Mouse (Mus musculus): ENCODE measurements around the gene Rnf25.

DNA sequence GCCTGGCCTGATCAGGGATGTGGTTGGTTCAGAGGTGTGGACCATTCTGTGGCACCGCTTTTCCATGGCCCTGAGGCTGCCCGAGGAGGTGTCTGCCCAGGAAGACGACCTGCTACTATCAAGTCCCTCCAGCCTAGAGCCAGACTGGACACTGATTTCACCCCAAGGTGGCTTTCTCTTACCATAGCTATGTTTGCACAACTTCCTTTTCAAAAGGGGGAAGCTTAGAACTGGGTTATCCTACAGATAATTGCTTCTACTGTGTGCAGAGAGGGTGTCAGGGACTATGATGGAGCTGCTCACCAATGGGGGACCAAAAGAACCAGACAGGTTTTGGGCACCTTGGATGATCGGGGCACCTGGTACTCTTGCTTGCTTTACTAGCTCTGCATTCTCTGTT lies 31.5 kb upstream of the Rnf25 start:
- TF ChIP-seq CTCF (IDR thresholded peaks at IDR 0.05; ENCODE audit: low read depth): no peak
- no peak for TF ChIP-seq EP300 (IDR thresholded peaks at IDR 0.05; ENCODE audit: low read depth)
